Mouse (Mus musculus) midbrain, embryonic 14.5 days (tissue): ENCODE measurements around the gene Dst. TPM values are rescaled to one million over a fixed set of nuclear protein-coding genes. Genes with fewer than 3 reads are reported as not detected.

ENCODE experiments used
- ATAC-seq: fragments of 200-750 bp; cut with Nextera tagmentation; 2 replicates; pipeline ENCODE4 v1.8.0; 2017; ENCODE audit warnings: moderate number of reproducible peaks, moderate library complexity; ENCODE audit not compliant: low FRiP score, low TSS enrichment
- DNase-seq: peaks from one replicate; pipeline ENCODE4 v3.0.0-alpha.2; 2015
- H3K27ac ChIP-seq: fragments of 300-500 bp; sonication (generic); replicated peaks from 2 replicates; pipeline ENCODE4 v1.5.1; 2014; ENCODE audit warnings: mild to moderate bottlenecking, low read depth, low read length, moderate library complexity
- H3K27me3 ChIP-seq: fragments of 300-500 bp; sonication (generic); 2 replicates; pipeline ENCODE4 v1.6.1; 2014; ENCODE audit warnings: low read length, control low read depth, mixed read lengths; ENCODE audit not compliant: control insufficient read depth, insufficient read depth
- H3K36me3 ChIP-seq: fragments of 300-500 bp; sonication (generic); 2 replicates; pipeline ENCODE4 v1.6.1; 2014; ENCODE audit warnings: low read length, control low read depth; ENCODE audit not compliant: control insufficient read depth, insufficient read depth
- H3K4me1 ChIP-seq: fragments of 300-500 bp; sonication (generic); 2 replicates; pipeline ENCODE4 v1.6.1; 2014; ENCODE audit warnings: mild to moderate bottlenecking, antibody characterized with exemption, low read length, control low read depth; ENCODE audit not compliant: control insufficient read depth, insufficient read depth
- H3K4me2 ChIP-seq: fragments of 300-500 bp; sonication (generic); 2 replicates; pipeline ENCODE4 v1.6.1; 2014; ENCODE audit warnings: mild to moderate bottlenecking, low read length, moderate library complexity
- H3K4me3 ChIP-seq: fragments of 300-500 bp; sonication (generic); replicated peaks from 2 replicates; pipeline ENCODE4 v1.5.1; 2014; ENCODE audit warnings: low read depth, low read length
- H3K9ac ChIP-seq: fragments of 300-500 bp; sonication (generic); replicated peaks from 2 replicates; pipeline ENCODE4 v1.6.1; 2014; ENCODE audit warnings: mild to moderate bottlenecking, low read length, moderate library complexity
- H3K9me3 ChIP-seq: fragments of 300-500 bp; sonication (generic); 2 replicates; pipeline ENCODE4 v1.6.1; 2016; ENCODE audit warnings: low read length, control low read depth, mixed read lengths; ENCODE audit not compliant: control insufficient read depth
- WGBS: fragments of 180-500 bp; shearing (Covaris S2); extraction: QIAGEN DNeasy Blood & Tissue Kit; methylation state at CpG from one replicate; pipeline ENCODE4 v1.1.7; 2014; 5-methylcytosine and 5-hydroxymethylcytosine counted together
- polyA plus RNA-seq: library from polyadenylated mRNA; unstranded; fragments of >200 nt; fragmentation: Nextera tagmentation; extraction: Ambion mirVana; gene quantifications from 2 replicates; pipeline ENCODE4 v1.2.1, GENCODE M21; 2014

Gene Dst
- polyA plus RNA-seq, 1 experiment from 2014 or later = 59.8 TPM

GRCm38 (mm10) chr1:33995386-33995785, 87.4 kb downstream of the Dst start:
- no peak overlapping the region for H3K4me2 ChIP-seq
- no peak overlapping the region for H3K27ac ChIP-seq
- 89% methylated on average over 6 of the region's 6 CpGs for WGBS
- no peaks in the 10 kb centered on the region; the same call in 1 of the 2 replicates for H3K9me3 ChIP-seq
- DNase-seq (no peak), ATAC-seq (no peak)
- H3K9ac ChIP-seq = no peak overlapping the region
- no peaks in the 10 kb centered on the region for H3K27me3 ChIP-seq
- H3K4me3 ChIP-seq = no peak overlapping the region
- no peaks in the 10 kb centered on the region for H3K4me1 ChIP-seq
- H3K36me3 ChIP-seq = no peaks in the 10 kb centered on the region

GRCm38 (mm10) chr1:33996105-33996887, 88.3 kb downstream of the Dst start:
- DNase-seq (no peak), ATAC-seq (no peak)
- H3K9ac ChIP-seq = no peak overlapping the region
- H3K36me3 ChIP-seq = no peaks in the 10 kb centered on the region
- WGBS = 83% methylated on average over 5 of the region's 5 CpGs
- no peaks in the 10 kb centered on the region; the same call in 1 of the 2 replicates for H3K9me3 ChIP-seq
- no peak overlapping the region for H3K4me3 ChIP-seq
- no peak overlapping the region for H3K4me2 ChIP-seq
- H3K27me3 ChIP-seq = no peaks in the 10 kb centered on the region
- H3K27ac ChIP-seq = no peak overlapping the region
- H3K4me1 ChIP-seq = no peaks in the 10 kb centered on the region

- 92% methylated on average over 4 of the region's 4 CpGs for WGBS
- Histone ChIP-seq H3K9me3 (no peaks in the 10 kb centered on the region; the same call in 1 of the 2 replicates), H3K4me3 (no peak overlapping the region), H3K27me3 (no peaks in the 10 kb centered on the region), H3K27ac (no peak overlapping the region), H3K9ac (no peak overlapping the region), H3K4me2 (no peak overlapping the region), H3K36me3 (no peaks in the 10 kb centered on the region), H3K4me1 (peaks cover 16% of the 10 kb centered on the region)
- DNase-seq = no peak
- ATAC-seq = no peak
These were observed 94.3 kb downstream of the Dst start for GRCm38 (mm10) chr1:34002321-34002720.

- DNase-seq = no peak
These were observed 94.9 kb downstream of the Dst start for GRCm38 (mm10) chr1:34002970-34003369.

GRCm38 (mm10) chr1:34005238-34005725, 97.3 kb downstream of the Dst start:
- peak overlapping the region; percentile 83 for H3K27ac ChIP-seq
- ATAC-seq (peak; percentile 4; the same call in 1 of the 2 replicates), DNase-seq (no peak)
- H3K27me3 ChIP-seq = no peaks in the 10 kb centered on the region
- H3K9me3 ChIP-seq = no peaks in the 10 kb centered on the region; the same call in 1 of the 2 replicates
- peak overlapping the region; percentile 65 for H3K4me2 ChIP-seq
- H3K9ac ChIP-seq = peak overlapping the region; percentile 70
- H3K36me3 ChIP-seq = no peaks in the 10 kb centered on the region
- peaks cover 32% of the 10 kb centered on the region for H3K4me1 ChIP-seq
- 2% methylated on average over 10 of the region's 10 CpGs for WGBS
- H3K4me3 ChIP-seq = peak overlapping the region; percentile 57

More at GRCm38 (mm10) chr1:34002970-34003369, 94.9 kb downstream of the Dst start:
- 59% methylated on average over 9 of the region's 9 CpGs for WGBS
- H3K27me3 ChIP-seq = no peaks in the 10 kb centered on the region
- H3K4me2 ChIP-seq = no peak overlapping the region
- peaks cover 22% of the 10 kb centered on the region for H3K4me1 ChIP-seq
- H3K9ac ChIP-seq = no peak overlapping the region
- no peaks in the 10 kb centered on the region for H3K36me3 ChIP-seq
- H3K27ac ChIP-seq = no peak overlapping the region
- no peaks in the 10 kb centered on the region; the same call in 1 of the 2 replicates for H3K9me3 ChIP-seq
- H3K4me3 ChIP-seq = no peak overlapping the region
- no peak for ATAC-seq

GRCm38 (mm10) chr1:34005726-34006638, 98.0 kb downstream of the Dst start:
- H3K4me3 ChIP-seq = peak overlapping the region; percentile 57
- peak; percentile 85 for ATAC-seq
- no peaks in the 10 kb centered on the region for H3K9me3 ChIP-seq
- under 1% methylated on average over 29 of the region's 29 CpGs for WGBS
- H3K4me2 ChIP-seq = peak overlapping the region; percentile 65
- H3K27me3 ChIP-seq = no peaks in the 10 kb centered on the region
- H3K36me3 ChIP-seq = no peaks in the 10 kb centered on the region
- peak overlapping the region; percentile 83 for H3K27ac ChIP-seq
- H3K9ac ChIP-seq = peak overlapping the region; percentile 70
- H3K4me1 ChIP-seq = peaks cover 36% of the 10 kb centered on the region
- peak; percentile 89 for DNase-seq

GRCm38 (mm10) chr1:34006828-34007361, 98.9 kb downstream of the Dst start:
- Histone ChIP-seq H3K27me3 (no peaks in the 10 kb centered on the region), H3K4me3 (peak overlapping the region; percentile 57), H3K9ac (peak overlapping the region; percentile 70), H3K27ac (peak overlapping the region; percentile 83; the same call in 1 of the 2 replicates), H3K4me1 (peaks cover 37% of the 10 kb centered on the region), H3K4me2 (peak overlapping the region; percentile 65), H3K9me3 (no peaks in the 10 kb centered on the region), H3K36me3 (no peaks in the 10 kb centered on the region)
- DNase-seq = peak; percentile 19
- WGBS = 17% methylated on average over 5 of the region's 5 CpGs
- no peak for ATAC-seq

GRCm38 (mm10) chr1:34007379-34007778, 99.4 kb downstream of the Dst start:
- no peak overlapping the region for H3K27ac ChIP-seq
- DNase-seq (peak; percentile 29), ATAC-seq (no peak)
- H3K4me3 ChIP-seq = peak overlapping the region; percentile 57
- WGBS = 19% methylated on average over 4 of the region's 4 CpGs
- peaks cover 37% of the 10 kb centered on the region for H3K4me1 ChIP-seq
- peak overlapping the region; percentile 65 for H3K4me2 ChIP-seq
- H3K9me3 ChIP-seq = no peaks in the 10 kb centered on the region
- no peaks in the 10 kb centered on the region for H3K36me3 ChIP-seq
- H3K9ac ChIP-seq = peak overlapping the region; percentile 70
- no peaks in the 10 kb centered on the region for H3K27me3 ChIP-seq
